Mouse (Mus musculus): Measurements from ENCODE around the gene Ddn.

The Ddn gene

DNA sequence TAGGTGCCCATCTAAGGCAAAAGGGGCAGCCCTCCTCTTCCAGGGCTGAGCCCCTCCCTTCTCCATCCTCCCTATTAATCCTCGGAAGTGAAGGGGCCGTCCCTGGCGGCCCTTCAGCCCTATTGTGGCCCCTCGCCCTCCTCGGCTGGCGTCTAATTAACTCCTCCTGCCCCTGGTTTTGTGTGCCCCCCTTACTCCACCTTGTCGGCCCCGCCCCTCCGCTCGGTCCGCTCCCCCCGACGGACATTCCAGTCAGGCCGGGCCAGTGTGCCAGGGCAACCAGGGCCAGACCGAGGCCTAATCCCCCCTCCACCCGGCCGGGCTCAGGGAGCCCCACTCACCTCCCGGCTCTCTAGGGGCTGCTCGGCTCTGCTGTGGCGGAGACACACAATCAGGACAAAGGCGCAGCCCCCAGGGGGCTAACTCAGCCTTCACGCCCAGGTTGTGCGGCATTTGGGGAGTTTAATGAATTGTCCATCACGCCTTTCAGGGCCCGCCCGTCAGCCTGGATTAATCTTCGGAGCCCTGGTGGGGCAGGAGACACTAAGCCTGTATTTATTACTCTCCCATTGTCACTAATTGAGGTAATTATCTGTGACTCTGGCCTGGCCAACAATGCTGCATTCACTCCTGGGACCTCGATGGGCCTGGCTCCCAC lies 11.3 kb downstream of the Ddn start:
- no peak for DNase-seq (ENCODE audit: low read depth)

GRCm38 (mm10) chr15:98796803-98797595 lies 12.3 kb downstream of the Ddn start:
- peak; percentile 53 for DNase-seq (ENCODE audit: low read depth)

DNA sequence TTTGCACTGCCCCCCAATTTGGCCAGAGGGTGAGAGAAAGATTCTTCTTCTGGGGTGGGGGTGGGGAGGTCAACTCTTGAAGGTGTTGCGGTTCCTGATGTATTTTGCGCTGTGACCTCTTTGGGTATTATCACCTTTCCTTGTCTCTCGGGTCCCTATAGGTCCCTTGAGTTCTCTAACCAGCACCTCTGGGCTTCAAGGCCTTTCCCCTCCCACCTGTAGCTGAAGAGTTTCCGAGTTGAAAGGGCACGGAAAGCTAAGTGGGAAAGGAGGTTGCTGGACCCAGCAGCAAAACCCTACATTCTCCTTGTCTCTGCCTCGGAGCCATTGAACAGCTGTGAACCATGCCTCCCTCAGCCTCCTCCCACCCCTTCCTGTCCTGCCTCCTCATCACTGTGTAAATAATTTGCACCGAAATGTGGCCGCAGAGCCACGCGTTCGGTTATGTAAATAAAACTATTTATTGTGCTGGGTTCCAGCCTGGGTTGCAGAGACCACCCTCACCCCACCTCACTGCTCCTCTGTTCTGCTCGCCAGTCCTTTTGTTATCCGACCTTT lies 16.1 kb downstream of the Ddn start:
- DNase-seq (ENCODE audit: low read depth), result no peak

DNA sequence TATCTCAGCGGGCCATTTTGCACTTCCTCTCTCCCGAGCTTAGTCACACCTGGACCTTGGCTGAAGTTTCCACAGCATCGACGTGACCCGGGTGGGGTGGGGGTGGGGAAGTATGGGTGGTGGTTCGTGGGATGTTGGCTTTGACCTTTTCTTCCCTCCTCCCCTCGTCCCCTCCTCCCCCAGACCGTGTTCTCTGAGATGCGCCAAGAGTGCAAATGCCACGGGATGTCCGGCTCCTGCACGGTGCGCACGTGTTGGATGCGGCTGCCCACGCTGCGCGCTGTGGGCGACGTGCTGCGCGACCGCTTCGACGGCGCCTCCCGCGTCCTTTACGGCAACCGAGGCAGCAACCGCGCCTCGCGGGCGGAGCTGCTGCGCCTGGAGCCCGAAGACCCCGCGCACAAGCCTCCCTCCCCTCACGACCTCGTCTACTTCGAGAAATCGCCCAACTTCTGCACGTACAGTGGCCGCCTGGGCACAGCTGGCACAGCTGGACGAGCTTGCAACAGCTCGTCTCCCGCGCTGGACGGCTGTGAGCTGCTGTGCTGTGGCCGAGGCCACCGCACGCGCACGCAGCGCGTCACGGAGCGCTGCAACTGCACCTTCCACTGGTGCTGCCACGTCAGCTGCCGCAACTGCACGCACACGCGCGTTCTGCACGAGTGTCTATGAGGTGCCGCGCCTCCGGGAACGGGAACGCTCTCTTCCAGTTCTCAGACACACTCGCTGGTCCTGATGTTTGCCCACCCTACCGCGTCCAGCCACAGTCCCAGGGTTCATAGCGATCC lies 16.9 kb downstream of the Ddn start:
- no peak for DNase-seq (ENCODE audit: low read depth)

- no peak for DNase-seq (ENCODE audit: low read depth)
These were observed 17.5 kb downstream of the Ddn start for GRCm38 (mm10) chr15:98791771-98792170.

DNA sequence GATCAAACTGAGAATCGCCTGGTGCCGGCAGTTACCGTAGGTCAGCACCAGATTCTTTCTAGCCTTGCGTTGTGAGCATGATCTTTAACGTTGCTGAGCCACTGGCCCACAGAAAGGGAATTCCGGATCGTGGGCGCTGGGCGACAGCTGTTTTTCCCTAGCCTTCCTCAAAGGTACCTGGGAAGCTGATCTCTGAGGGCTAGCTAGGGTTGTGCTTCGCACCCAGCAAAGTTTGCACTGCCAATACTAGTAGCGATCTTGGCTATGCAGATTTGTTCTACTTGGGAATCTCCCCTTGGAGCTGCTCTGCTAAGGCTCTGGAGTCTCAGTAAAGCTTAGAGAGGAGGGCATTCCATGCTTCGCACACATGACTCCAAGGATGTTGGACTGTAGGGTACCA lies 18.1 kb downstream of the Ddn start:
- DNase-seq (ENCODE audit: low read depth), result no peak

- DNase-seq (ENCODE audit: low read depth), result no peak
These were observed 18.5 kb downstream of the Ddn start for GRCm38 (mm10) chr15:98790761-98791160.

- DNase-seq (ENCODE audit: low read depth), result peak; percentile 66
These were observed 19.4 kb downstream of the Ddn start, which contains the start of gene Wnt1 for GRCm38 (mm10) chr15:98789661-98790535. Gene Wnt1 (plus strand): TSS chr15:98789857.

- peak; percentile 76 for DNase-seq (ENCODE audit: low read depth)
These were observed 20.2 kb downstream of the Ddn start for GRCm38 (mm10) chr15:98788972-98789660.

- DNase-seq (ENCODE audit: low read depth), result peak; percentile 72
These were observed 21.4 kb downstream of the Ddn start for GRCm38 (mm10) chr15:98787930-98788329.

DNA sequence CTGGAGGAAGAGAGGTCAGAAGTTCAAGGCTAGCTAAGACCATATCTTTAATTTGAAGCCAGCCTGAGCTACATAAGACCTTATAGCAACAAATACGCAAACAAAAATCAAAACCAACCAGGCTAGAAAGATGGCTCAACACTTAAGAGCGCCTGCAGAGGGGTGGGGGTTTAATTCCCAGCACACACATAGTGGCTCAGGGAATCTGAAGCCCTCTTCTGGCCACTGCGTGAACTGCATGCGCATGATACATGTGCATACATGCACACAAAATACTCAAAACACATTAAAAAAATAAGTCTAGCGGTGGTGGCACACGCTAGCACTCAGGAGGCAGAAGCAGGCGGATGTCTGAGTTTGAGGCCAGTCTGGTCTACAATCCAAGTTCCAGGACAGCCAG lies 23.5 kb downstream of the Ddn start:
- DNase-seq (ENCODE audit: low read depth), result peak; percentile 57

DNA sequence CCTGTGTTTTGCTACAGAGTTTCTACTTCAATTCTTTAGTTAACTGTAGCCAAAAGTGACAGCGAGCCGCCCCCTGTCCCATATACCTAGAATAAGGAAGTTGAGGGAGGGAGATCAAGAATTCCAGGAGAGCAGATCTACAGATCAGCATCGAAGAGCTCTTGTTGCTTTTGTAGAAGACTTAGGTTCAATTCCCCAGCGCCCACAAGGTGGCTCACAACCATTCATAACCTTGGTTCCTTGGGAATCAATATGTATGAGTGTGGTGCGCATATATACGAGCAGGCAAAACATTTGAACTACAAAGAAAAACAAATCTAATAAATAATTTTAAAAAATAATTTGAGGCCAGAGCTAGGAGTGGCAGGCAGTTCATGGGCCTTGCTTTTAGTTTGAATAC lies 28.1 kb downstream of the Ddn start:
- DNase-seq (ENCODE audit: low read depth), result no peak

GRCm38 (mm10) chr15:98780573-98780972 lies 28.7 kb downstream of the Ddn start:
- DNase-seq (ENCODE audit: low read depth), result peak; percentile 97

DNA sequence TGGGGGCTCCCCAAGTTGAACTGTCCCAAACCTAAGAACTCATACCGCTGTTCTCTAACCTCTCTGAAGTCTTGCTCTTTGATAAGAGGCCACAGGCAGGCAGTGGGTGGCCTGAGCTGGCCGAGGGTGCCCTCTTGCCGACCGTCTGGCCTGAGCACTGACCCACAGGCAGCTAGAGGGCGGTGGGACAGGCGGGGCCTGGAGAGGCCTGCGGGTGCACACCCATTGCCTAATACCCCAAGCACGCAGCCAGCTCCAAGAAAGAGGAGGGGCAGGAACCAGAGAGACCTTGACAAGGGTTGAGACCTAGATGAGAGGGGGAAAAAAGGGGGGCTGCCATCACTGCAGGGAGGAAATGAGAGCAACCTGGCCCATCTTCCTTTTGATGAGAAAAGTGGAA lies 29.2 kb downstream of the Ddn start:
- DNase-seq (ENCODE audit: low read depth), result peak; percentile 85

DNA sequence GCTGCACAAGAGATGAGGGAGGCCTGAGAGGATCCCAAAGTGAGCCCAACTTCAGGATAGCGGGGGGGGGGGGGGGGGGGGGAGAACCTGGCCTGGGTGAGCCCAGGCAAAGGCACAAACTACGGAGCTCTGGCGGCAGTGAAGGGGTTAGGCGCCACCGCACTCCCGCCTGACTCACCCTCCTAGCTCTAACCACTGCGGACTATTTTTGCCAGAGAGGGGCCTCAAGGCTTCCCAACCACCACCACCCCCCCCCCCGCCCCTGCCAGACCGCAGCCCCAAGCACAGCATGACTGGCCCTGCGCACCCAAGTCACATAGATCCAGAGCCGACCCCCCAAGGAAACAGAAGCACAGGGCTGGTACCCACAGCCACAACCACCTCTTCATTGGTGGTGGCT lies 30.5 kb downstream of the Ddn start:
- DNase-seq (ENCODE audit: low read depth), result no peak

DNA sequence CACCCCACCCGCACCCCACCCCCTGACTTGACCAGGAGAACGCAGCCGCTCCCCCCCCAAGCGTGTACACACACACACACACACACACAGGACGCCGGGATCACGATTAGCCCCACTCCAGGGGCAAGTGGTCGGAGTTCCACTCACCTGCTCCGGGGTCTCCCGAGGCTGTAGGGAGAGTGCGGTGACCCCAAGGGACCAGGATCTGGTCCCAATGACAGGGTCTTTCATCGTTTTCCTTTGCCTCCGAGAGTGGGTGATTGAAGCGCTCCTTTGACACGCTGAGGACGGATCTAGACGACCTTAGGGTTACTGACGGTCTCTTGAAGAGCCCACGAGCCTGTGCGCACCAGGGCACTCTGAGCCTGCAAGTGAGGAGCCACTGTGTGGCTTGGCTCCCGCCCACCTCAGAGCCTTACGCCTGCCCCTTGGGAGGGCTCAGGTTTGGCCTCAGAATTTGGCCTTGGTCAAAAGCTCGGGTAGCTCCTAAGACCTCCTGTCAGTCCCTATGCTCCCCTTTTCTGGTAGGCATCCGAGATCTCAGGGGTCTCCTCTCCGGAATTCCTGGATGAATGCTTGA lies 31.0 kb downstream of the Ddn start:
- DNase-seq (ENCODE audit: low read depth), result no peak

- DNase-seq (ENCODE audit: low read depth), result no peak
These were observed 31.5 kb downstream of the Ddn start, which contains the start of gene Wnt10b for GRCm38 (mm10) chr15:98777762-98778161. Gene Wnt10b (minus strand): TSS chr15:98778150.

- no peak for DNase-seq (ENCODE audit: low read depth)
These were observed 32.2 kb downstream of the Ddn start for GRCm38 (mm10) chr15:98777005-98777616.

GRCm38 (mm10) chr15:98776280-98777004 lies 32.8 kb downstream of the Ddn start:
- DNase-seq (ENCODE audit: low read depth), result no peak

Data from NIH3T3 (cell line).